Mouse (Mus musculus): Measurements from ENCODE around the gene Gtf2ird2. TPM values are rescaled to one million over a fixed set of nuclear protein-coding genes. Genes with fewer than 3 reads are reported as not detected.

The Gtf2ird2 gene
- total RNA-seq, 2 experiments from 2014 or later = 16.5 to 19.4 TPM

- intact Hi-C loops (cut with DNase I) = loop anchor here (5.0 kb wide), 2 partner anchors 160 to 305 kb away; no protein-coding TSS in a partner anchor
- DNase-seq = peak; percentile 15
Observed at GRCm38 (mm10) chr5:134182172-134182571, 1.6 kb upstream of the Gtf2ird2 start.

GRCm38 (mm10) chr5:134182735-134183134 is 1.1 kb upstream of the Gtf2ird2 start:
- DNase-seq = no peak
- intact Hi-C loops (cut with DNase I) = loop anchor here (5.0 kb wide), 2 partner anchors 160 to 305 kb away; no protein-coding TSS in a partner anchor

- intact Hi-C loops (cut with DNase I) = loop anchor here (5.0 kb wide), 2 partner anchors 159 to 304 kb away; no protein-coding TSS in a partner anchor
Observed at GRCm38 (mm10) chr5:134183162-134183561, 657 bp upstream of the Gtf2ird2 start.

GRCm38 (mm10) chr5:134186059-134186458 is 2.2 kb downstream of the Gtf2ird2 start:
- intact Hi-C loops (cut with DNase I) = no loop called here
- no peak for DNase-seq

More at GRCm38 (mm10) chr5:134183162-134183561, 657 bp upstream of the Gtf2ird2 start:
- DNase-seq = no peak

- DNase-seq = peak; percentile 48
- intact Hi-C loops (cut with DNase I) = no loop called here
Observed at GRCm38 (mm10) chr5:134186961-134187731, 3.3 kb downstream of the Gtf2ird2 start.

- no peak for DNase-seq
- intact Hi-C loops (cut with DNase I) = no loop called here
Observed at GRCm38 (mm10) chr5:134188571-134188970, 4.8 kb downstream of the Gtf2ird2 start.

GRCm38 (mm10) chr5:134193664-134194063 is 9.8 kb downstream of the Gtf2ird2 start:
- DNase-seq = no peak

GRCm38 (mm10) chr5:134206721-134207120 is 22.9 kb downstream of the Gtf2ird2 start:
- intact Hi-C loops (cut with DNase I) = no loop called here
- DNase-seq = no peak

More at GRCm38 (mm10) chr5:134193664-134194063, 9.8 kb downstream of the Gtf2ird2 start:
- intact Hi-C loops (cut with DNase I) = no loop called here

GRCm38 (mm10) chr5:134209931-134210554 is 26.2 kb downstream of the Gtf2ird2 start:
- intact Hi-C loops (cut with DNase I) = no loop called here

GRCm38 (mm10) chr5:134214021-134214806 is 30.4 kb downstream of the Gtf2ird2 start:
- peak; percentile 73 for DNase-seq

More at GRCm38 (mm10) chr5:134209931-134210554, 26.2 kb downstream of the Gtf2ird2 start:
- DNase-seq = no peak

GRCm38 (mm10) chr5:134217900-134218299 is 34.1 kb downstream of the Gtf2ird2 start:
- intact Hi-C loops (cut with DNase I) = no loop called here
- DNase-seq = no peak

More at GRCm38 (mm10) chr5:134214021-134214806, 30.4 kb downstream of the Gtf2ird2 start:
- intact Hi-C loops (cut with DNase I) = no loop called here

- intact Hi-C loops (cut with DNase I) = no loop called here
- no peak for DNase-seq
Observed at GRCm38 (mm10) chr5:134221278-134221677, 37.5 kb downstream of the Gtf2ird2 start.

- intact Hi-C loops (cut with DNase I) = no loop called here
Observed at GRCm38 (mm10) chr5:134221708-134222150, 37.9 kb downstream of the Gtf2ird2 start.

GRCm38 (mm10) chr5:134225110-134225901 is 41.5 kb downstream of the Gtf2ird2 start:
- DNase-seq = no peak

More at GRCm38 (mm10) chr5:134221708-134222150, 37.9 kb downstream of the Gtf2ird2 start:
- no peak for DNase-seq

GRCm38 (mm10) chr5:134226946-134227345 is 43.1 kb downstream of the Gtf2ird2 start:
- DNase-seq = no peak
- intact Hi-C loops (cut with DNase I) = no loop called here

More at GRCm38 (mm10) chr5:134225110-134225901, 41.5 kb downstream of the Gtf2ird2 start:
- intact Hi-C loops (cut with DNase I) = no loop called here

GRCm38 (mm10) chr5:134227574-134228248 is 43.9 kb downstream of the Gtf2ird2 start:
- intact Hi-C loops (cut with DNase I) = no loop called here
- no peak for DNase-seq

- intact Hi-C loops (cut with DNase I) = no loop called here
- no peak for DNase-seq
Observed at GRCm38 (mm10) chr5:134228249-134228638, 44.4 kb downstream of the Gtf2ird2 start.

- no peak for DNase-seq
- intact Hi-C loops (cut with DNase I) = no loop called here
Observed at GRCm38 (mm10) chr5:134229391-134229790, 45.6 kb downstream of the Gtf2ird2 start, which contains the start of gene Ncf1. Gene Ncf1, minus strand, starts transcription at chr5:134229625.

- no peak for DNase-seq
- intact Hi-C loops (cut with DNase I) = no loop called here
Observed at GRCm38 (mm10) chr5:134231376-134231775, 47.6 kb downstream of the Gtf2ird2 start.

Data from left cerebral cortex, postnatal 4 days (tissue).